Mouse (Mus musculus): ENCODE measurements around the gene Prlhr.

The Prlhr gene

GRCm38 (mm10) chr19:60417611-60418010, 50.5 kb downstream of the Prlhr start:
- DNase-seq = no peak
